Mouse (Mus musculus) embryonic facial prominence, embryonic 11.5 days (tissue): ENCODE results near the gene Sdk2. TPM values are rescaled to one million over a fixed set of nuclear protein-coding genes. Genes with fewer than 3 reads are reported as not detected.

ENCODE experiments used
- ATAC-seq: fragments of 200-750 bp; cut with Nextera tagmentation; replicated peaks from 2 replicates; pipeline ENCODE4 v1.8.0; 2017; ENCODE audit warnings: low read depth; ENCODE audit not compliant: insufficient number of reproducible peaks, low FRiP score, low TSS enrichment
- DNase-seq: peaks from one replicate; pipeline ENCODE4 v3.0.0-alpha.2; 2015; ENCODE audit warnings: low spot score
- H3K27ac ChIP-seq: fragments of 300-500 bp; sonication (generic); replicated peaks from 2 replicates; pipeline ENCODE4 v1.5.1; 2014; ENCODE audit warnings: mild to moderate bottlenecking, low read depth, low read length, control low read depth
- H3K27me3 ChIP-seq: fragments of 300-500 bp; sonication (generic); 2 replicates; pipeline ENCODE4 v1.6.1; 2014; ENCODE audit warnings: mild to moderate bottlenecking, low read length, moderate library complexity, mixed read lengths; ENCODE audit not compliant: control insufficient read depth, insufficient read depth
- H3K36me3 ChIP-seq: fragments of 300-500 bp; sonication (generic); replicated peaks from 2 replicates; pipeline ENCODE4 v1.6.1; 2014; ENCODE audit warnings: low read depth, mild to moderate bottlenecking, low read length, moderate library complexity, mixed read lengths; ENCODE audit not compliant: control insufficient read depth, insufficient read depth
- H3K4me1 ChIP-seq: fragments of 300-500 bp; sonication (generic); 2 replicates; pipeline ENCODE4 v1.6.1; 2014; ENCODE audit warnings: low read length, mixed read lengths; ENCODE audit not compliant: control insufficient read depth, insufficient read depth
- H3K4me2 ChIP-seq: fragments of 300-500 bp; sonication (generic); 2 replicates; pipeline ENCODE4 v1.6.1; 2014; ENCODE audit warnings: low read depth, mild to moderate bottlenecking, control low read depth, low read length, moderate library complexity
- H3K4me3 ChIP-seq: fragments of 300-500 bp; sonication (generic); 2 replicates; pipeline ENCODE4 v1.5.1; 2014; ENCODE audit warnings: low read depth, low read length, control low read depth
- H3K9ac ChIP-seq: fragments of 300-500 bp; sonication (generic); replicated peaks from 2 replicates; pipeline ENCODE4 v1.6.1; 2014; ENCODE audit warnings: mild to moderate bottlenecking, control low read depth, low read length
- H3K9me3 ChIP-seq: fragments of 300-500 bp; sonication (generic); replicated peaks from 2 replicates; pipeline ENCODE4 v1.6.1; 2016; ENCODE audit warnings: mild to moderate bottlenecking, low read length, inconsistent platforms, mixed read lengths; ENCODE audit not compliant: control insufficient read depth
- WGBS: fragments of 180-500 bp; shearing (Covaris S2); extraction: QIAGEN DNeasy Blood & Tissue Kit; methylation state at CpG from one replicate; pipeline ENCODE4 v1.1.7; 2014; 5-methylcytosine and 5-hydroxymethylcytosine counted together
- polyA plus RNA-seq: library from polyadenylated mRNA; unstranded; fragments of >200 nt; fragmentation: Nextera tagmentation; extraction: Ambion mirVana; gene quantifications from 2 replicates; pipeline ENCODE4 v1.2.1, GENCODE M21; 2014

The Sdk2 gene
- polyA plus RNA-seq, 1 experiment from 2014 or later, result 0.88 TPM

DNA sequence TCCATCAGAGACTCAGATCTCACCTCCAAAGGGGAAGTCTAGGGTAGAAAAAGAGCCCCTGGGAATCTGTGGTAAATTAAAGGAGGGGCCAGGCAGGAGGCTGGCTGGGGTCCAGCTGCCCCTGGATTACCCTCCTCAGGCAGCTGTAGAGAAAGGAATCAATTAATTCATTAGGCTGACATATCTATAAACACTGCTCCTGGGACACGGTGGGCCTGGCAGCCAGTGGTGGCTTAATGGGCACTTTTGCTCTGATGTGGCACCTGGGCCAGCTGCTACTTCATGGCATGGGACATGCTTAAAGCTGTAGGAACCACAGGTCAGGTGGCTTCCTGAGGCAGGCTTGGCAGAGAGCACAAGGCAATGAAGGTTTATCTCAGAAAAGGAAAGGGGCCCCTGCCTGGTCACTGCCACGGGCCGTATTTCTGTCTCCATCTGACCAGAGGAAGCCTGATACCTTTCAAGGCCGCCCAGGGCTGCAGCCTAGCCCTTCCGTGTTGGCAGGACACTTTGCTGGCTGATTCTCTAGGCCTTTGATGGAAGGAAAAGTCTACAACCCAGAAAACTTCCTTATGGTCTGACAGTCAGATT lies 80.9 kb downstream of the Sdk2 start:
- Histone ChIP-seq H3K4me1 (no peaks in the 10 kb centered on the region; the same call in none of the 2 replicates), H3K4me2 (no peak overlapping the region), H3K4me3 (no peak overlapping the region), H3K9me3 (no peaks in the 10 kb centered on the region), H3K27ac (no peak overlapping the region), H3K9ac (no peak overlapping the region), H3K36me3 (no peaks in the 10 kb centered on the region), H3K27me3 (no peaks in the 10 kb centered on the region)
- no peak for DNase-seq
- WGBS, result 55% methylated on average over 5 of the region's 5 CpGs
- no peak for ATAC-seq

DNA sequence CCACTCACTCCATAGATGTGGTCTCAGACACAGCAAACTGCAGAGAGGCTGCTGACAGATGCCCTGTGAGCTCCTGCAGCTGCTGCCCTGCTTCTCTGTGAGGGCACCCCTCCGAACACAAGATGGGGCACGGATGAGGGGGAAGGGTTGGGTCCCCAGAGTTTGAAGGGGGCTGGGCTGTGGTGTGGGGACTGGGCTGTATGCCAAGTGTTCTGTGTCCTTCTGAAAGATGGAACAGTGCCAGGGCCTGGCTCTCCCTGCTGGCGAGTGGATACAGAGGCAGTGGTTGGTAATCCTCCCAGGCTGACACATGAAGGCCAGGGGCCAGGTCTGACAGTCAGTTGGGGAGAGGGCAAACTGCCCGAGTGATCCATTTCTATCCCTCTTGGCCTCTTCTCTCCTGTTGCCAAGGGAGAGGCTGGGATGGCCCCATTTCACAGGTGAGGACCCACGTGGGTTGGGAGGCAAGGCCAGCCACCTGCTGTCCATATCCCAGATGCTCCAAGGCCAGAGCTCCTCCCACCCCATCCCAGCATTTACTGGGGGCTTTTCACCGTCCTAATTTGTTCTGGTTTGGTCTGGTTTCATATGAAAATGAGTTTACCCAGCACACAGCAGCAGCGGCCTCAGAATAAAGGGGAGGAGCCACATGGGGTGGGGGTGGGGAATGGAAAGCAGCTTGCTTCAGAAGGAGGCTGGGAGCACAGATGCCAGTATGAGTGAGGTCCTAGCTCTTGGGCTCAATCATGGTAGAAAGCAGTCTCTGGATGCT lies 84.9 kb downstream of the Sdk2 start:
- Histone ChIP-seq H3K9ac (no peak overlapping the region), H3K4me3 (no peak overlapping the region), H3K9me3 (no peaks in the 10 kb centered on the region), H3K4me1 (no peaks in the 10 kb centered on the region; the same call in 1 of the 2 replicates), H3K36me3 (no peaks in the 10 kb centered on the region), H3K27me3 (no peaks in the 10 kb centered on the region), H3K27ac (no peak overlapping the region; the same call in 1 of the 2 replicates), H3K4me2 (no peak overlapping the region; the same call in 1 of the 2 replicates)
- ATAC-seq (peak; percentile 48), DNase-seq (no peak)
- 38% methylated on average over 7 of the region's 7 CpGs for WGBS

DNA sequence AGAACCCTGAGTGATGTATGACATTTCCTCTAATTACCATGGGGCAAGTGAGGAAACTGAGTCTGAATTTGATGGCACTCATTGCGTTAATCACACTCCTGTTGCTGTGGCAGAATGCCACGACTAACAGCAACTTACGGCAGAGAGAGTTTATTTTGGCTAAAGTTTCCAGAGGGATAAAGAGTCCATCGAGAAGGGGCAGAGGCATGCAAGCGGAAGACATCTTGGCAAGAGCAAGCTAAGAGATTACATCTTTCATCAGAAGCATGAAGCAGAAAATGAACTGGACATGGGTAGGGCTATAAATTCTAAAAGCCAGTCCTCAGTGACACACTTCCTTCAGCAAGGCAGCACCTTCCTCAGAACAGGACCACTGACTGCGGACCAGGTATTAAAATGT lies 85.8 kb downstream of the Sdk2 start:
- ATAC-seq (no peak), DNase-seq (no peak)
- H3K9ac ChIP-seq, result no peak overlapping the region
- no peak overlapping the region for H3K4me3 ChIP-seq
- 84% methylated on average over 6 of the region's 6 CpGs for WGBS
- H3K36me3 ChIP-seq, result no peaks in the 10 kb centered on the region
- no peaks in the 10 kb centered on the region for H3K9me3 ChIP-seq
- no peaks in the 10 kb centered on the region for H3K27me3 ChIP-seq
- no peak overlapping the region for H3K4me2 ChIP-seq
- H3K27ac ChIP-seq, result no peak overlapping the region
- no peaks in the 10 kb centered on the region; the same call in 1 of the 2 replicates for H3K4me1 ChIP-seq

DNA sequence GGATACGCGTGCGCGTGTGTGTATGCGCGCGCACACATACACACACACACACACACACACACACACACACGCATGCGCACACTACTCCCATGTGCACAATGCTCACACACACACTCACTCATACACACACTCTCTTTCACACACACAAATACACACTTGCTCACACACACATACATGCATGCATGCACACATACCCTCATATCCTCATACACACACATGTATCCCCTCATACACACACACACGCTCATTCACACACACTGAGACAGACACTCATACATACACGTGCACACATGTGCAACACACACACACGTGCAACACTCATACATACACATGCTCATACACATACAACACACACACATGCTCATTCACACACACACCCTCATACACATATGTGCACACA lies 88.5 kb downstream of the Sdk2 start:
- Histone ChIP-seq H3K36me3 (no peaks in the 10 kb centered on the region), H3K27me3 (no peaks in the 10 kb centered on the region), H3K9me3 (no peaks in the 10 kb centered on the region), H3K9ac (no peak overlapping the region), H3K27ac (no peak overlapping the region), H3K4me1 (no peaks in the 10 kb centered on the region; the same call in 1 of the 2 replicates), H3K4me3 (no peak overlapping the region), H3K4me2 (no peak overlapping the region)
- WGBS, result 96% methylated on average over 12 of the region's 12 CpGs
- DNase-seq (no peak), ATAC-seq (no peak)

DNA sequence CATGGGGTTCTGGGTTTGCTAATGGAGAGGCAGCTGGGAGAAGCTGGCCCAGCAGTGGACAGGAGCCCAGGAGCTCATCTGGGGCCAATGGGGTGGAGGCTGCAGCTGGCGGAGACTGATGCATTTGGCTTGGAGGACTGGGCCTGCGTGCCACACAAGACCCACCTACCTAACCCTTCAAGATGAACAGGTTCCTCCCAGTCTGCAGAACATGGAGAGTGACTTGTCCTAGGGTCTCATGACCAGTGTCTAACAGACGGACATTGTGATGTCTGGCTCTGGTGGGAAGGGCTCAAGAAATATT lies 91.2 kb downstream of the Sdk2 start:
- H3K4me3 ChIP-seq, result no peak overlapping the region
- H3K4me2 ChIP-seq, result no peak overlapping the region
- DNase-seq, result no peak
- no peak for ATAC-seq
- no peaks in the 10 kb centered on the region for H3K27me3 ChIP-seq
- WGBS, result 69% methylated on average over 3 of the region's 3 CpGs
- H3K27ac ChIP-seq, result no peak overlapping the region
- H3K4me1 ChIP-seq, result no peaks in the 10 kb centered on the region
- H3K9ac ChIP-seq, result no peak overlapping the region
- no peaks in the 10 kb centered on the region for H3K36me3 ChIP-seq
- H3K9me3 ChIP-seq, result no peaks in the 10 kb centered on the region

DNA sequence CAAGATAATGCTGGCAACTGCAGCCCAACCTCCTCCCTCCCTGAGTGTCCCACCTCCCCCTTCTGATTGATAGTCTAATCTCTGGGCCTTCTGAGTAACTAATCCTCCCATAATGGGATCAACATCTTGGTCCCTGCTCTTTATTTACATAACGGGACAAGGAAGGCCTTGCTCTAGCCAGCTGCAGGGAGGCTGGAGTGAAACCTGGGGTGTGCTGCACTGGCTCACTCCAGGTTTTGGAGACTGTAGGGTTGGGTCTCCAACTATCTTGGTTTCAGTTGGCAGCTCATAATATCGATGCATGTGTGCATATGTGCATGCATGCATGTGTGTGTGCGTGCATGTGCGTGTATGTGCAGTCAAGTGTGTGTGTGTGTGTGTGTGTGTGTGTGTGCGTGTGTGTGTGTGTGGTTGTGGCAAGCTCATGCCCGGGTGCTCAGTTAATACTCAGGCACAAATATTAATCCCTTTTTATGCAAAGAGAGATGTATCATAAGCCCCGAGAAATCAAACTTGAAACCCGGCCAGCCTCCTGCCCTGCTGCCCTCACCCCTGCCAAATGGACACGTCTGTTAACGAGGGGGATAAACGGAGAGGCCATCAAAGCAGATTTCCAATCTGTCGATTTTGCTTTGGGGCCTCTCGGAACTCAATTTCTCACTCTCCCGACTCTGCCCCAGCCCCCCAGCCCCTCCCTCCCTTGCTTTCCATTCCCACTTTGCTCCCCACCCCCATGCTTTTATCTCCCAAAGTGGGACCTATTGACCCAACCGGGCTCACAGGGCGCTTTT lies 91.8 kb downstream of the Sdk2 start:
- 41% methylated on average over 16 of the region's 16 CpGs for WGBS

DNA sequence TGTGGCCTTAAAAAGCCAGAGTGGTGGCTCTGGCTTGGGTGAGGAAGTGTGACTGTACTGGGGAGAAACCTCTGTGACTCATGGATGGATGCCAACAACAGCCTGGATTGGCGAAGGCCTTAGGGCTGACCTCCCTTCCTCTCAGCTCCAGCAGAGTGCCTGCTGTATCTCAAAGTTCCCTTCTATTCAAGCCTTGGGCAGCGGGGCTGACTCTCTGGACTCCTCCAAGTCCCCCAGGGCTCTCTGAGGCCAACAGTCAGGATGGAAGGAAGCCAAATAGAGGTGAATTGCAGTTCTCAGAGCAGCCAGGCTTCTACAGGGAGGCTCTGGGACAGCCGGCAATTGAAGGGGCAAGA lies 94.4 kb downstream of the Sdk2 start:
- Histone ChIP-seq H3K36me3 (no peaks in the 10 kb centered on the region), H3K9me3 (0 out of 2 replicates have a peak, but pooled peaks cover 5% of the 10 kb centered on the region), H3K27ac (no peak overlapping the region), H3K27me3 (no peaks in the 10 kb centered on the region), H3K4me1 (no peaks in the 10 kb centered on the region), H3K4me2 (no peak overlapping the region), H3K4me3 (no peak overlapping the region), H3K9ac (no peak overlapping the region)
- DNase-seq, result no peak
- 81% methylated on average over 3 of the region's 3 CpGs for WGBS
- no peak for ATAC-seq

More for the DNA sequence above, 91.8 kb downstream of the Sdk2 start:
- Histone ChIP-seq H3K36me3 (no peaks in the 10 kb centered on the region), H3K9me3 (no peaks in the 10 kb centered on the region), H3K4me2 (no peak overlapping the region), H3K9ac (no peak overlapping the region), H3K4me3 (no peak overlapping the region), H3K4me1 (no peaks in the 10 kb centered on the region), H3K27me3 (no peaks in the 10 kb centered on the region), H3K27ac (no peak overlapping the region)
- ATAC-seq (no peak), DNase-seq (no peak)
